Mouse (Mus musculus) CH12.LX (cell line): ENCODE measurements at regions not wholly inside any gene's neighbourhood (a gene's known extent, or its start where the extent isn't known, plus 50 kb on each side); places are given as distances from the start of the nearest gene placed in this dataset.

ENCODE experiments used
- DNase-seq: peaks from one replicate; pipeline ENCODE4 v3.0.0-alpha.2; 2013; ENCODE audit errors: extremely low read depth
- H3K27ac ChIP-seq: 2 replicates; pipeline ENCODE4 v1.5.1; 2012; ENCODE audit warnings: low read depth, mild to moderate bottlenecking, control low read depth, moderate library complexity; ENCODE audit not compliant: insufficient read depth
- H3K27me3 ChIP-seq: replicated peaks from 2 replicates; pipeline ENCODE3; 2012; ENCODE audit warnings: inconsistent platforms
- H3K36me3 ChIP-seq, 2 experiments: replicated peaks in 1 of 2; 2 replicates each; pipeline versions ENCODE3 to v1.6.1; 2012; ENCODE audit warnings: inconsistent platforms in 1 of 2, low read length in 1 of 2, mild to moderate bottlenecking in 1 of 2, mixed read lengths in 1 of 2, moderate library complexity in 1 of 2; ENCODE audit not compliant: control insufficient read depth in 1 of 2, insufficient read depth in 1 of 2
- H3K4me1 ChIP-seq, 2 experiments: 2 replicates each; pipeline ENCODE4 v1.6.1; 2012; ENCODE audit warnings: inconsistent platforms in 1 of 2, moderate library complexity in 1 of 2; ENCODE audit not compliant: insufficient read depth in 2 of 2, control insufficient read depth in 1 of 2
- H3K4me2 ChIP-seq: 2 replicates; pipeline ENCODE4 v1.6.1; 2012; ENCODE audit warnings: low read depth, mild to moderate bottlenecking, control low read depth; ENCODE audit not compliant: poor library complexity, insufficient read depth, severe bottlenecking
- H3K4me3 ChIP-seq, 3 experiments: fragments of 150-350 bp in 1 of 3; sonication (generic) in 1 of 3; replicated peaks in 1 of 3; 2 replicates each; pipeline versions ENCODE3 to v1.5.1; 2011 to 2012; ENCODE audit warnings: low read depth in 2 of 3, low read length in 2 of 3, mild to moderate bottlenecking in 2 of 3, moderate library complexity in 2 of 3, control low read depth in 1 of 3, improper control_type of control experiment in 1 of 3, inconsistent platforms in 1 of 3, mixed read lengths in 1 of 3; ENCODE audit not compliant: poor library complexity in 1 of 3
- H3K79me2 ChIP-seq: replicated peaks from 2 replicates; pipeline ENCODE4 v1.6.1; 2012; ENCODE audit warnings: mild to moderate bottlenecking, moderate library complexity; ENCODE audit not compliant: control insufficient read depth, poor library complexity, insufficient read depth, severe bottlenecking; ENCODE audit errors: extremely low read depth
- H3K9ac ChIP-seq: 2 replicates; pipeline ENCODE4 v1.6.1; 2012; ENCODE audit warnings: low read depth, mild to moderate bottlenecking, control low read depth, moderate library complexity; ENCODE audit not compliant: insufficient read depth
- H3K9me3 ChIP-seq: replicated peaks from 2 replicates; pipeline ENCODE3; 2012; ENCODE audit warnings: low read length, inconsistent platforms, mixed read lengths
- CHD2 ChIP-seq: IDR thresholded peaks from 2 replicates; pipeline ENCODE4 v1.6.1; 2011; ENCODE audit warnings: low read length, improper control_type of control experiment
- CTCF ChIP-seq, 2 experiments: IDR thresholded peaks in 1 of 2; conservative IDR thresholded peaks in 1 of 2; 2 replicates each; pipeline ENCODE4 v1.5.1; 2011 to 2012; ENCODE audit warnings: low read depth in 2 of 2, low read length in 2 of 2, improper control_type of control experiment in 1 of 2, inconsistent platforms in 1 of 2, mild to moderate bottlenecking in 1 of 2, moderate library complexity in 1 of 2
- E2F4 ChIP-seq: IDR thresholded peaks from 2 replicates; pipeline ENCODE4 v1.6.1; 2011; ENCODE audit warnings: low read depth, low read length, improper control_type of control experiment; ENCODE audit not compliant: insufficient replicate concordance
- ELF1 ChIP-seq: IDR thresholded peaks from 2 replicates; pipeline ENCODE4 v1.6.1; 2014; ENCODE audit warnings: low read depth, mild to moderate bottlenecking, inconsistent platforms, low read length, improper control_type of control experiment
- EP300 ChIP-seq: IDR thresholded peaks from 2 replicates; pipeline ENCODE4 v1.6.1; 2011; ENCODE audit warnings: low read length, improper control_type of control experiment
- ETS1 ChIP-seq: conservative IDR thresholded peaks from 2 replicates; pipeline ENCODE4 v1.6.1; 2012; ENCODE audit warnings: low read depth, mild to moderate bottlenecking, inconsistent platforms, low read length, improper control_type of control experiment, moderate library complexity
- IRF4 ChIP-seq: IDR thresholded peaks from 2 replicates; pipeline ENCODE4 v1.6.1; 2014; ENCODE audit warnings: low read depth, mild to moderate bottlenecking, inconsistent platforms, low read length, improper control_type of control experiment
- JUN ChIP-seq: IDR thresholded peaks from 2 replicates; pipeline ENCODE4 v1.6.1; 2011; ENCODE audit warnings: low read depth, mild to moderate bottlenecking, low read length, improper control_type of control experiment, moderate library complexity; ENCODE audit not compliant: insufficient read depth
- KAT2A ChIP-seq: IDR thresholded peaks from 2 replicates; pipeline ENCODE4 v1.6.1; 2012; ENCODE audit warnings: low read length, improper control_type of control experiment, inconsistent platforms; ENCODE audit not compliant: insufficient replicate concordance
- MAFK ChIP-seq: IDR thresholded peaks from 2 replicates; pipeline ENCODE4 v1.6.1; 2011; ENCODE audit warnings: low read length, improper control_type of control experiment; ENCODE audit not compliant: insufficient replicate concordance
- MAX ChIP-seq: IDR thresholded peaks from 2 replicates; pipeline ENCODE4 v1.6.1; 2011; ENCODE audit warnings: low read length, improper control_type of control experiment
- MXI1 ChIP-seq: IDR thresholded peaks from 2 replicates; pipeline ENCODE4 v1.6.1; 2011; ENCODE audit warnings: mild to moderate bottlenecking, low read depth, low read length, improper control_type of control experiment
- MYC ChIP-seq: IDR thresholded peaks from 2 replicates; pipeline ENCODE4 v1.6.1; 2011; ENCODE audit warnings: low read depth, mild to moderate bottlenecking, improper control_type of control experiment, low read length
- NELFE ChIP-seq: IDR thresholded peaks from 2 replicates; pipeline ENCODE4 v1.6.1; 2011; ENCODE audit warnings: low read depth, low read length, improper control_type of control experiment
- RAD21 ChIP-seq: IDR thresholded peaks from 2 replicates; pipeline ENCODE4 v1.6.1; 2011; ENCODE audit warnings: low read depth, mild to moderate bottlenecking, low read length, improper control_type of control experiment, moderate library complexity
- SIN3A ChIP-seq: IDR thresholded peaks from 2 replicates; pipeline ENCODE4 v1.6.1; 2012; ENCODE audit warnings: low read length, improper control_type of control experiment, inconsistent platforms
- TBP ChIP-seq: conservative IDR thresholded peaks from 2 replicates; pipeline ENCODE4 v1.6.1; 2011; ENCODE audit warnings: low read depth, low read length, improper control_type of control experiment
- USF1 ChIP-seq: IDR thresholded peaks from 2 replicates; pipeline ENCODE4 v1.6.1; 2014; ENCODE audit warnings: low read depth, mild to moderate bottlenecking, inconsistent platforms, low read length, improper control_type of control experiment
- USF2 ChIP-seq: conservative IDR thresholded peaks from 2 replicates; pipeline ENCODE4 v1.6.1; 2011; ENCODE audit warnings: low read depth, low read length, improper control_type of control experiment
- ZMIZ1 ChIP-seq: IDR thresholded peaks from 2 replicates; pipeline ENCODE4 v1.6.1; 2012; ENCODE audit warnings: low read depth, mild to moderate bottlenecking, inconsistent platforms, low read length, improper control_type of control experiment
- dilution Hi-C: fragments of 300-500 bp; cut with MboI; formaldehyde crosslinking; loops from 2 replicates; pipeline ENCODE4 v1.14.3; 2020; ENCODE audit warnings: low sequenced_read_pairs; ENCODE audit not compliant: extremely low pct_unique_long_range_greater_than_20kb, extremely low pct_ligation_motif_present
- in situ Hi-C: fragments of 300-500 bp; cut with MboI; formaldehyde crosslinking; loops from 3 replicates; pipeline ENCODE4 v1.14.3; 2019; ENCODE audit warnings: low sequenced_read_pairs, low pct_ligation_motif_present, low pct_unique_long_range_greater_than_20kb, mixed read lengths

- Histone ChIP-seq H3K4me1 (no peaks in the 10 kb centered on the region), H3K27me3 (no peaks in the 10 kb centered on the region), H3K4me3 (no peak overlapping the region), H3K9me3 (peaks cover 67% of the 10 kb centered on the region), H3K4me2 (no peak overlapping the region), H3K79me2 (no peaks in the 10 kb centered on the region), H3K27ac (no peak overlapping the region), H3K9ac (no peak overlapping the region), H3K36me3 (no peaks in the 10 kb centered on the region)
- dilution Hi-C loops, result no loop called here
- in situ Hi-C loops, result no loop called here
- TF ChIP-seq E2F4 (no peak), TBP (no peak), ETS1 (no peak), MYC (no peak), EP300 (no peak), USF2 (no peak), IRF4 (no peak), JUN (no peak), CTCF (conservative IDR thresholded peaks at IDR 0.05 in 1 of 2, IDR thresholded peaks at IDR 0.05 in 1 of 2; ENCODE audit: low read depth in 2 of 2, low read length in 2 of 2) (no peak), MAFK (no peak), SIN3A (no peak), CHD2 (no peak)
- no peak for DNase-seq
These were observed 59.0 kb upstream of the Ntm start for GRCm38 (mm10) chr9:30021981-30022380.

GRCm38 (mm10) chr9:30025275-30025674, 62.3 kb upstream of the Ntm start:
- Histone ChIP-seq H3K27ac (no peak overlapping the region), H3K27me3 (no peaks in the 10 kb centered on the region), H3K4me3 (no peak overlapping the region), H3K9me3 (peaks cover 66% of the 10 kb centered on the region), H3K4me1 (no peaks in the 10 kb centered on the region), H3K79me2 (no peaks in the 10 kb centered on the region), H3K9ac (no peak overlapping the region), H3K36me3 (no peaks in the 10 kb centered on the region), H3K4me2 (no peak overlapping the region)
- in situ Hi-C loops, result no loop called here
- DNase-seq, result no peak
- dilution Hi-C loops, result no loop called here
- no peak for TF ChIP-seq KAT2A
- no peak for TF ChIP-seq EP300
- no peak for TF ChIP-seq RAD21
- no peak for TF ChIP-seq MXI1
- no peak for TF ChIP-seq IRF4
- TF ChIP-seq E2F4, result no peak
- no peak for TF ChIP-seq USF1
- no peak for TF ChIP-seq MAX
- TF ChIP-seq ELF1, result no peak
- no peak for TF ChIP-seq NELFE
- TF ChIP-seq ZMIZ1, result no peak
